Mouse (Mus musculus): ENCODE results near the gene Rab4a.
"Not testable (repeated sequence)": the region's sequence is repeated elsewhere in the genome, so short reads cannot be mapped to it uniquely, and the experiment has no call there.

The Rab4a gene

DNA sequence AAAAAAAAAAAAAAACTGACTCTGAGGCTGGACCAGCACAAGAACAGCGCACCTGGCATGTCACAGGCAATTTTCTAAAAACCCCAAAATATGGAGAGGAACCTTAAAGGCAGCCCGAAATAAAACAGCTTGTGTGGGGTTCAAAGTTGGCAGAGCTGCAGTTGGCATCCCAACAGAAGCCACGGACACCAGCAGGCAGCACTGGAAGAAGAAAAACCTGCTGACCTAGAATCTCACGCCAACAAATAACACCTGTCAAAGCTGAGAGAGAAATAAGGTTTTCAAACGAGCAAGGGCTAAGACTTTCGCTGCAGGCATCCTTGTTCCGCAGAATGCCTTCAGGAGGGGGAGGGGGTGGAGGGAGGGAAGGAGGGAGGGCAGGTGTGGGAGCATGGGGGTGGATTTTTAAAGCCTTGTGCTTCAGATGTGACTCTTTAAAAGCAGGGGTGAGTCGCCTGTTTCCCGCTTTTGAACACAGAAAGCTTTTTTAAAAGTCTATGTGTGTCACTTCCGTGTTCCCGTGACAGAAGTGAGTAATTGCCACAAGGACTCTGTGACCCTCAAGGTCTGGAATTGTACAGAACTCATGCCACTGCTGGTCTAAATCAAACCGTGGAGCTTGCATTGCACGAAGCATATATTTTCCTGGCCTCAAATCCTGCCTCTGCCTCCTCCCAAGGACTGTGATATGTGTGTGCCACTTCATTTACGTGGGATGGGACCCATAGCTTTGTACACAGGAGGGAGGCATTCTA, 17.2 kb upstream of the Rab4a start:
- DNase-seq (ENCODE audit: low spot score): no peak

DNA sequence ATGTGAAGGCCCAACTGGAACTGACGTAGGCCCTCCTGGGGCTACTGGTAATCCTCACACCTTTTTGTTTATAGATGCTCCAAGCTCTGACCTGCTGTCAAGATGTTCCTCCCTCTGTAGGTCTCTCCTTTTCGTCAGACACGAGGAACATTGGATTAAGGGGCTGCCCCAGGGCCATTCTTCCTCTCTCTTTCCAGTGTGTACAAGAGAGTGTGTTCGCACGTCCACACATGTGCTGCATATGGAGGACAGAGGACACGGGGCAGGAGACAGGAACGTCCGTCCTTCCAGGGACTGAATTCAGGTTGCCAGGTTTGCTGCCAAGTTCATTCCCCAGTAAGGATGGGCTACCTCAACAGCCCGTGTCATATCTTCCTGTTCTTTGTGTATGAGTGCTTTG, 16.3 kb upstream of the Rab4a start:
- no peak for DNase-seq (ENCODE audit: low spot score)

DNA sequence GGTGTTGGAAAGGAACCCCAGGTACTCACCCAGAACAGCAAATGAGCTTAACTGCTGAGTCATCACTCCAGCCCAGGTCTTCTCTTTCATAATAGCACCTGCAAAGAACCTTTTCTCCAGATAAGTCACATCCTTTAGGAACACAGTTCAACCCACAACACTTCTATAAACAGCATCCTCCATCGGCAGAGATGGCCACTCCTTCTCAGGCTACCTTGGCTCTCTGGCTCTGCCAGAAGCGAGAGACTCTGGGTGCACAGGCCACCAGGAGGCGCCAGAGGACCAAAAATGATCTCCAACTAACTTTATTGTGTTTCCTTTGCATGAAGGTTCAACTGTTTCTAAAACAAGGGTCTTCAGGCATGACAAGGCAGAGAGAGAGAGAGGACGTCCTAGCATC, 15.8 kb upstream of the Rab4a start:
- DNase-seq (ENCODE audit: low spot score): peak; percentile 59

- DNase-seq (ENCODE audit: low spot score): no peak
Measured at GRCm38 (mm10) chr8:123791101-123791844, 14.5 kb upstream of the Rab4a start.

- DNase-seq (ENCODE audit: low spot score): no peak
Measured at GRCm38 (mm10) chr8:123791845-123792225, 13.9 kb upstream of the Rab4a start.

DNA sequence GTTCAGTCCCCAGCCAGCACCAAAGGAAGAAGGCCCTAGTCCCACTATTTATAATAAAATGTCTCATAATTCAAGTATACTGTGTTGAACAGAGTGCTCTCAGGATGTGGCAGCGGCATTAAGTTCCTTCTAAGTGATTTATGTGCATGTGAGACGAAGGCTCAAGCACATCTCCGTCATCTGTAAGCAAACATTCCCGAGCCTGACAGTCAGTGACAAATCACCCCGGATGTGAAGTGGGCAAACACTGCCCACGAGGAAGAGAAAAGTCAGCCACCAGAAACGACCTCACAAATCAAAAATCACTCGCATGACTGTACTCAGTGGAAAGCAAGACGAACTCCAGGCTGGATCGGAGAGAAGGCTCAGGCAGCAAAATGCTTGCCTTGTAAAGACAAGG, 11.9 kb upstream of the Rab4a start:
- DNase-seq (ENCODE audit: low spot score): no peak

DNA sequence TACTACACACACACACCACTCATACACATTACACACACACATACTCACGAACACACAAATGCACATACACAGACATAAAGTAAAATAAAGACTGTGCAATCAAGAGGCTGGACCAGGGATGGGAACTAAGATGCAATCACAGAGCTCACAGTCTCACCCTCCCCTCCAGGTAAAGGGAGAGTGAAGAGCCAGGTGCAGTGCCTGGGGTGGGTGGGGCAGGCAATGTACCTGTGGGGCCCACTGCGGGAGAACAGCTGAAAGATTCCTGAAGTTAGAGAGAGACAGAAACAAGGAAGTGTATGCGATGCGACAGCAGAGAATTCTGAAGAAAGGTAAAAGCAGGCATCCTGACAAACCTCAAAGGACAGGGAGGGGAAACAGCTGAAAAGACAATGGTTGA, 11.0 kb upstream of the Rab4a start:
- no peak for DNase-seq (ENCODE audit: low spot score)

GRCm38 (mm10) chr8:123796758-123797157, 9.0 kb upstream of the Rab4a start:
- peak; percentile 60 for DNase-seq (ENCODE audit: low spot score)

DNA sequence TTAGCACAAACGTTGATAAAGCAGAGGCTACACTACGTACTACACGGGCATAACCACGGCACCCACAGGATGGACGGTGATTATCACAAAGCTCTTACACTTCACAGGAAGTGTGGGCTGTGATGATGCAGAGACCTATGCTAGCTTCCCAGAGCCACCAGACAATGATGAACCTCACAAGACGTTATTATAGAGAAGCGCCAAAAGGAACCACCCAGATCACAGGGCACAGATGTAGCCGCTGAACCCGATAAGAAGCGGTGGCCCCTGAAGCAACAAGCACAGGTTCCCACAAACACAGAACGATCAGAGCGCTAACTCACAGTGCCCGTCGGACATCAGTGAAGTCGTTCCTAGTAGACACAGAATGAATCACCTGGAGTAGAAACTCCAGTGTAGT, 7.9 kb upstream of the Rab4a start:
- no peak for DNase-seq (ENCODE audit: low spot score)

GRCm38 (mm10) chr8:123799434-123799833, 6.4 kb upstream of the Rab4a start:
- no peak for DNase-seq (ENCODE audit: low spot score)

DNA sequence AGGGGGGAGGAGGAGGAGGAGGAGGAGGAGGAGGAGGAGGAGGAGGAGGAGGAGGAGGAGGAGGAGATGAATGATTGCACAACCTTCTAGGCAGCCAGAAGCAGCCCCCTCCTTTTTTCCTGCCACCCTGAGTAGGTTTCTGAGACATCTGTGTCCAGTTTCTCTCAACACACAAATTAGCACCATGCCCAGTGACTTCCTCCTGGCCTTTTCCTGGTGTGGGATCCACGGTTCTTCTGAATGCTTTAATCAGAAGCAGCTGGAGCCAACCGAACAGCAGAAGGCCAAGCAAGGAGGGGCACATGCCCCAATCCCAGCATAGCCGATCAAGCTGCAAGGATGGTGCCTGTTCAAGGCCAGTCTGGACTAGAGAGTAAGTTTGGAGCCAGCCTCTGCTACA, 5.9 kb upstream of the Rab4a start:
- peak; percentile 41 for DNase-seq (ENCODE audit: low spot score)

DNA sequence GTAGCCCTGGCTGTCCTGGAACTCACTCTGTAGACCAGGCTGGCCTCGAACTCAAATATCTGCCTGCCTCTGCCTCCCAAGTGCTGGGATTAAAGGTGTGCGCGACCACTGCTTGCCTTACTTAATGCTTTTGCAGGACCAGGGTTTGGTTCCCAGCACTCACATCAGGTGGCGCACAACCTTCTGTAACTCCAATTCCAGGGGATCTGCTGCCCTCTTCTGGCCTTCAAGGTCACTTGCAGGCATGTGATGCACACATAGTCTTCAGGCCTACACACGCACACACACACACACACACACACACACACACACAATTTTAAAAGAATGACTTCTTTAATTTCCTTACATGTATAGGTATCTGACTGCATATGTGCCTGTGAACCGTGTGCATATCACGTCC, 4.9 kb upstream of the Rab4a start:
- DNase-seq (ENCODE audit: low spot score): no peak

GRCm38 (mm10) chr8:123801538-123801937, 4.2 kb upstream of the Rab4a start:
- DNase-seq (ENCODE audit: low spot score): no peak

- no peak for DNase-seq (ENCODE audit: low spot score)
Measured at GRCm38 (mm10) chr8:123803639-123804038, 2.1 kb upstream of the Rab4a start.

- DNase-seq (ENCODE audit: low spot score): no peak
Measured at GRCm38 (mm10) chr8:123804586-123804985, 1.2 kb upstream of the Rab4a start.

DNA sequence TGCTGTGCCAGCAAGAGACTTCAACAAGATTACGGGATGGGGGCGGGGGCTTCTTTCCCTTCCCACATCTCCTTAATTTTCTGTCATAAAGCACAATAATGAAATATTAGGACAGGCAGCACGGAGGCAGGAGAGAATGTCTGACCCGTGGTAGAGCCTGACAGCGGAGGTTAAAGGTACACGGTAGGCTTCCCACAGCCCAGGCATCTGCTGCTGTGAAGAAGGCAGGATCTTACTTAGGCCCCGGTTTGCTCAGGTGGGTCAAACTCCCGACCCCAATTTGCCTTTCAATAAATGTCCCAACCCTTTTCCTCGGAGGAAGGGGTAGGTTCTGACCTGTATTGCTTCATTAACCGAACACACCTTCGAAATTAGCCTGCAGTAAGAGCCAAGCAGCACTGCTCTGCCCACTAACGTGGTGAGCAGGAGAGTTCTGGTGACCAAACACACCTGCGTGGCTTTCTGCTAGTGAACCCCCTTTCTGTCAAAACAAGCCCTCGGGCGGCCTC, 522 bp upstream of the Rab4a start:
- DNase-seq (ENCODE audit: low spot score): no peak

GRCm38 (mm10) chr8:123806374-123806935, 670 bp downstream of the Rab4a start:
- DNase-seq (ENCODE audit: low spot score): no peak

DNA sequence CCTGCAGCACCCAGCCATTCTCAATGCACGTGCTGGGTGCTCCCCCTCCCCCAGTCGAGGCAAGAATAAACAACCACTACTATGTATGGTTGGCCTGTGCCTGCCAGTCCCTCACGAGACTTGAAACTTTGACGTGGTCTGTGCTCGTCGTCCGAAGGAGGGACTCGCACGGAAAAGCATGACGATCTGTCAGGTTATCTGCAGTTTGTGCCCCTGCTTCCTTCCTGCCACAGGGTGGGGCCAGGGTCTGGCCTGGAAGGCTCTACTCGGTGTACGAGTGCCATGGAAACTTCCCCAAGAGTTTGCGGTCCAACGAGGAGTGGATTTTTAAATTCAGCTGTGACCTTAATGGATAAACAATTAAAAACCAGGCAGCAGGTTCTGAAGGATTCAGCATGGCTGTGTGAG, 1.2 kb downstream of the Rab4a start:
- DNase-seq (ENCODE audit: low spot score): no peak

- no peak for DNase-seq (ENCODE audit: low spot score)
Measured at GRCm38 (mm10) chr8:123807852-123808573, 2.2 kb downstream of the Rab4a start.

- no peak for DNase-seq (ENCODE audit: low spot score)
Measured at GRCm38 (mm10) chr8:123808671-123809070, 2.9 kb downstream of the Rab4a start.

GRCm38 (mm10) chr8:123809342-123809741, 3.6 kb downstream of the Rab4a start:
- DNase-seq (ENCODE audit: low spot score): not testable (repeated sequence)

- no peak for DNase-seq (ENCODE audit: low spot score)
Measured at GRCm38 (mm10) chr8:123812227-123812626, 6.4 kb downstream of the Rab4a start.
